Mouse (Mus musculus) neural tube, embryonic 11.5 days (tissue): ENCODE data around the gene Sfxn3. TPM values are rescaled to one million over a fixed set of nuclear protein-coding genes. Genes with fewer than 3 reads are reported as not detected.
A peak's percentile ranks its signal among the peaks of the same experiment; 100 is the strongest.
"Not testable (repeated sequence)": the region's sequence is repeated elsewhere in the genome, so short reads cannot be mapped to it uniquely, and the experiment has no call there.

ENCODE experiments used
- ATAC-seq: fragments of 200-750 bp; cut with Nextera tagmentation; 2 replicates; pipeline ENCODE4 v1.8.0; 2017; ENCODE audit warnings: moderate number of reproducible peaks, mild to moderate bottlenecking, moderate TSS enrichment, moderate library complexity; ENCODE audit not compliant: insufficient read depth, low FRiP score, low TSS enrichment
- DNase-seq: peaks from one replicate; pipeline ENCODE4 v3.0.0-alpha.2; 2015; ENCODE audit warnings: low spot score
- H3K27ac ChIP-seq: fragments of 300-500 bp; sonication (generic); 2 replicates; pipeline ENCODE4 v1.5.1; 2014; ENCODE audit warnings: low read depth, mild to moderate bottlenecking, low read length
- H3K27me3 ChIP-seq: fragments of 300-500 bp; sonication (generic); 2 replicates; pipeline ENCODE4 v1.6.1; 2014; ENCODE audit warnings: mild to moderate bottlenecking, low read length, mixed read lengths; ENCODE audit not compliant: control insufficient read depth, insufficient read depth
- H3K36me3 ChIP-seq: fragments of 300-500 bp; sonication (generic); 2 replicates; pipeline ENCODE4 v1.6.1; 2014; ENCODE audit warnings: mild to moderate bottlenecking, low read length, moderate library complexity, mixed read lengths; ENCODE audit not compliant: control insufficient read depth, insufficient read depth
- H3K4me1 ChIP-seq: fragments of 300-500 bp; sonication (generic); 2 replicates; pipeline ENCODE4 v1.6.1; 2014; ENCODE audit warnings: low read length, mixed read lengths; ENCODE audit not compliant: control insufficient read depth, insufficient read depth
- H3K4me2 ChIP-seq: fragments of 300-500 bp; sonication (generic); 2 replicates; pipeline ENCODE4 v1.6.1; 2014; ENCODE audit warnings: low read depth, mild to moderate bottlenecking, moderate library complexity
- H3K4me3 ChIP-seq: fragments of 300-500 bp; sonication (generic); 2 replicates; pipeline ENCODE4 v1.5.1; 2014; ENCODE audit warnings: low read depth, low read length
- H3K9ac ChIP-seq: fragments of 300-500 bp; sonication (generic); 2 replicates; pipeline ENCODE4 v1.6.1; 2014; ENCODE audit warnings: mild to moderate bottlenecking, low read length
- H3K9me3 ChIP-seq: fragments of 300-500 bp; sonication (generic); 2 replicates; pipeline ENCODE4 v1.6.1; 2016; ENCODE audit warnings: low read length; ENCODE audit not compliant: control insufficient read depth
- WGBS: fragments of 180-500 bp; shearing (Covaris S2); extraction: QIAGEN DNeasy Blood & Tissue Kit; methylation state at CpG from one replicate; pipeline ENCODE4 v1.1.7; 2014; 5-methylcytosine and 5-hydroxymethylcytosine counted together
- polyA plus RNA-seq: library from polyadenylated mRNA; unstranded; fragments of >200 nt; fragmentation: Nextera tagmentation; extraction: Ambion mirVana; gene quantifications from 2 replicates; pipeline ENCODE4 v1.2.1, GENCODE M21; 2014

Sfxn3 gene
- polyA plus RNA-seq, 1 experiment from 2014 or later = 23.3 TPM

DNA sequence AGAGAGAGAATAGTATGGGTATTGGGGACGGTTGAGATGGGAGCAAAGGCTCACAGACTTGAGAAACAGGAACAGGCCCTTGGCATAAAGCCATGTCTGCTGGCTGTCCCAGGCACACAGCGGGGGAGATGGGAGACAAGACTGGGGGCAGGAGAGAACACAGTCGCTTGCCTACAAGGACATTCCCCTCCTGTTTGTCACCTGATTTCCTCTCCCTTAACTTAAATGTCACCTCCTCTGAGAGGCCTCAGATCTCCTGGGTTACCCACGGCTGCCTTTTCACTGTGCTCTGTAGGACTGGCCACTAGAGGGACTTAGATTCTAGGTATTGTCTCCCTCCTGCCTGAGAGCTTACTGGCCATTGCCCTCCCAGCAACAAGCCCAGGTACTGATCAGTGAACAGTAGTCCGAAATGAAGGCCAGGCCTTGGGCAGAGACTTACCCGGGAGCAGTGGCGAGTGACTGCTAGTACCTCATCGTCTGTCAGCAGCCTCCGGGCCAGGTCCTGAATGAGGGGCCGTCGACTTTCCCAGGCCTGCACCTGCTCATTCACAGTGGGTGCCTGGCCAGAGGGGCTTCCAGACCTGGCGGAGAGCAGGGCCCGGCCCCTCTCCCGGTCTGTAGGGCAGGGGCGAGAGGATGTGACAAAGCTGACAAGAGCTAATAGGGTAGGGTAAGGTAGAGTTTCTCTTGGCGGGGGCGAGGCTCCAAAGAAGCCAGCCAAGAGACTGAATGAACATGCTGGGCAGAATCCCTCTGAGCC lies 14.6 kb upstream of the Sfxn3 start:
- Histone ChIP-seq H3K4me1 (peaks cover 3% of the 10 kb centered on the region), H3K27me3 (no peaks in the 10 kb centered on the region), H3K4me2 (no peak overlapping the region), H3K9me3 (no peaks in the 10 kb centered on the region), H3K4me3 (no peak overlapping the region), H3K9ac (no peak overlapping the region), H3K27ac (no peak overlapping the region), H3K36me3 (no peaks in the 10 kb centered on the region)
- ATAC-seq = no peak
- WGBS = 60% methylated on average over 17 of the region's 17 CpGs
- DNase-seq = no peak

DNA sequence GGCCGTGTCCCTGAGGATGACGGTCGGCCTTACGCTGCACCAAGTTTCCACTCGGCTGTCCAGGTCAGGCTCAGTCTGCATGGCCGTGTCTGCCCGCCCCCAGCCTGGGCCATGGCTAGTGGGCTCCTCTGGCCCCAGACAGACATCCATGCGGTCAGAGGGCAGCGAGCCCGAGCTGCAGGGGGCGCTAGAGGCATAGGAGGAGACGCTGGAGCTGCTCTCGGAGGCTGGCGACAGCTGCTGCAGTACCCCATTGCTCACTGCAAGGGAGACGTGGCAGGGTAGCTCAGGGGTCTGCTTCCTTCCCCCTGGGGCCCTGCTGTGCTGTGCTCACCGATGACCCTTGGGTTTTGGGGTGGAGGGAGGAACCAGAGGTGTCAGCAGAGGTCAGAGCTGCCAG lies 10.4 kb upstream of the Sfxn3 start:
- no peak for ATAC-seq
- Histone ChIP-seq H3K4me1 (no peaks in the 10 kb centered on the region), H3K4me2 (no peak overlapping the region), H3K9ac (no peak overlapping the region), H3K36me3 (no peaks in the 10 kb centered on the region), H3K27me3 (no peaks in the 10 kb centered on the region), H3K27ac (no peak overlapping the region), H3K4me3 (no peak overlapping the region), H3K9me3 (no peaks in the 10 kb centered on the region)
- 31% methylated on average over 16 of the region's 16 CpGs for WGBS
- peak; percentile 55 for DNase-seq

DNA sequence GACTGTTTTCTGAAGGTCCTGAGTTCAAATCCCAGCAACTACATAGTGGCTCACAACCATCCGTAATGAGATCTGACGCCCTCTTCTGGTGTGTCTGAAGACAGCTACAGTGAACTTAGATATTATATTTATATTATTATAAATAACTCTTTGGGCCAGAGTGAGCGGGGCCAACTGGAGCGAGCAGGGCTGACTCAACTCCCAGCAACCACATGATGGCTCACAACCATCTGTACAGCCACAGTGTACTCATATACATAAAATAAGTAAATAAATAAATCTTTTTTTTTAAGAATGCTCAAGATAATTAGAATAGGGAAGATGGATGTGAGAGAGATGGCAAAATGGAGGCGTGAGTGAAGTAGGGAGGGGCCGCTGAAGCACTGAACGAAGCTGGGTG lies 9.1 kb upstream of the Sfxn3 start:
- ATAC-seq, H3K36me3 ChIP-seq, H3K9me3 ChIP-seq, H3K27me3 ChIP-seq, H3K4me1 ChIP-seq, H3K4me2 ChIP-seq, H3K9ac ChIP-seq, H3K4me3 ChIP-seq, H3K27ac ChIP-seq, DNase-seq: not testable (repeated sequence)
- 97% methylated on average over 7 of the region's 7 CpGs for WGBS

DNA sequence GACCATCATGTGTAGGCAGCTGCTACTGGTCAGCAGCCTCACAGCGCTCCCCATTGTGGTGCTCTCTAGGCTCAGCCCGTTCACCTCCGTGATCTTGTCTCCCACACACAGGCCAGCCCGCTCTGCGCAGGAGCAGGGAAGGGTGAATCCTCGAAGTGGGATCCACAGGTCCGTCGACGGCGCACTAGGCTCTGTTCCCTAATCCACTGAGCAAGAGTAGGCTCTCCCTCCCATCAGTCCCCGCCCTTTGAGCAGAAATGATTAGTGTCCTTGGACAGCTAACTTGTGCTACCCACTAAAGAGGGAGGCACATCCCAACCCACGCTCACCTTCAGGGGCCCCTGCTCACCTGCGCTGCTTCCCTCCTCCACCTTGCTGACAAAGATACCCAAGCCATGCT lies 7.1 kb upstream of the Sfxn3 start:
- Histone ChIP-seq H3K9ac (no peak overlapping the region), H3K9me3 (no peaks in the 10 kb centered on the region), H3K36me3 (no peaks in the 10 kb centered on the region), H3K27me3 (0 out of 2 replicates have a peak, but pooled peaks cover 5% of the 10 kb centered on the region), H3K4me1 (no peaks in the 10 kb centered on the region), H3K4me2 (no peak overlapping the region), H3K4me3 (no peak overlapping the region), H3K27ac (no peak overlapping the region)
- 42% methylated on average over 13 of the region's 13 CpGs for whole genome bisulfite sequencing
- DNase-seq (no peak), ATAC-seq (no peak)

DNA sequence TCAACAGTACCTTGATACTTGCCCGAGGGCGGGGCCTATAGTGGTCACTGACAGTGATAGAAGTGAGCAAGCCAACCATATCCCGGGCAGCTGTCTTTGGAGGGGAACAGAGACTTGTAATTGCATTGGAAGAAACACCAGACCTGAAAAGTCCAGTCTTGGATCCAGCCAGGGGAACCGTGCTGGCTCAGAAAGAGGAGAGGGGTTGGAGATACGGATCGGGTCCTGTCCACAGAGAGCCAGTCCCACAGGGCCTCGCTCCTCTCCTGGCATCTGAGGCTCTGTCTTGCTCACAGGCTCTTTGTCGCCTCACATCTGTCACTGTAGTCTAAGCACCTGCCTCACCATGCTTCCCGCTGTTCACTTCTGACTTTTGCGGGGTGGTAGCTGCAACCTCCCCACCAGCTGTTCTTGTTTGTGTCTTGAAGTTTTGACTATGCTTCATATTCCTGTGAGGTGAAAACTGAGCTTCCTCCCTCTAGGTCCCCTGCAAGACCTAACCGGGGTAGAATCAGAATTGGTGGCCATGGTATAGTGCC lies 2.8 kb upstream of the Sfxn3 start:
- ATAC-seq (no peak), DNase-seq (no peak)
- H3K27me3 ChIP-seq = peaks cover 20% of the 10 kb centered on the region
- no peaks in the 10 kb centered on the region for H3K9me3 ChIP-seq
- H3K36me3 ChIP-seq = no peaks in the 10 kb centered on the region
- no peak overlapping the region for H3K9ac ChIP-seq
- no peak overlapping the region for H3K4me2 ChIP-seq
- WGBS = 69% methylated on average over 11 of the region's 11 CpGs
- peaks cover 5% of the 10 kb centered on the region for H3K4me1 ChIP-seq
- H3K27ac ChIP-seq = no peak overlapping the region
- no peak overlapping the region for H3K4me3 ChIP-seq

DNA sequence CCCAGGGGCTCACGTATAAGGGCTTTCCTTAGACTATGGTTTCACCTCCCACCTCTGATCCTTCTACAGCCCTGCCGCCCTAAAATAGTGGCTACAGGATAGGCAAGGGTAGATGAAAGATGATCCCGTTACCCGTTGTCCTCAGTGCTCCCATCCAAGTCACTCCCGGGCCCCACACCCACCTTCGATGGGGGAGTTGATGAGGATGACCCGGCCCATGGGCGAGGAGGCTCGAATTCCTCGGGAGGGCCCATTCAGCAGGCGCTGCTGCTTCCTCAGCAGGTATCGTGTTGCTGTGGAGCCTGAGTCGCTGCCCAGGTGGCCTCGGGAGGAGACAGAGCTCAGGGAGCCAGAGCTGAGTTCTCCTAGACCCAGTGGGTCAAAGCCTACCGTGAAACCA lies 2.1 kb upstream of the Sfxn3 start:
- WGBS = 46% methylated on average over 15 of the region's 15 CpGs
- peaks cover 5% of the 10 kb centered on the region for H3K4me1 ChIP-seq
- H3K27me3 ChIP-seq = peaks cover 20% of the 10 kb centered on the region
- no peaks in the 10 kb centered on the region for H3K36me3 ChIP-seq
- DNase-seq = no peak
- H3K9me3 ChIP-seq = no peaks in the 10 kb centered on the region
- no peak overlapping the region for H3K9ac ChIP-seq
- no peak overlapping the region for H3K4me3 ChIP-seq
- no peak overlapping the region for H3K4me2 ChIP-seq
- no peak overlapping the region for H3K27ac ChIP-seq
- ATAC-seq = no peak

DNA sequence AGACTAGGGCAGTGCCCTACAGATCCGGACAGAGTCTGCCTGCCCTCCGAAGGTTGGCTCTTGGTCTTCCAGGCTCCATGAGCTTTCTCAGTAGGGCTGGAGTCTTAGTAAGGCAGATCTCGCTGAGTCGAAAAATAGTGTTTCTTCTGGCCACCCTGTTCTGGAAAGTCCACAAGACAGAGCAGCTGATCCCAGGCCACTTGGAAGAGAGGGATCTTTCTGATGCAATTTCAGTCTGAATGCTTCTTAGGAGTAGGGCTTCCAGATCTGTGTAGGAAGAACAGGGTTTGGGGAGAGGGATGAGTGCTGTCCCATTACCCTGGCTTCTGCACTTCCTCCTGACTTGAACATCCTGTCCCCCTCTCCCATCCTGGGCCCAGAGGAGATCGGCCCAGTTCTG lies 1.7 kb upstream of the Sfxn3 start, which contains the start of gene Pdzd7:
Pdzd7 (minus strand) TSS at position 67 of the 400 bp plus-strand sequence.
- no peak within 1 kb of the TSS for H3K27ac ChIP-seq
- WGBS = 80% methylated on average over 5 of the region's 5 CpGs
- peaks cover 20% of the 10 kb centered on the region for H3K27me3 ChIP-seq
- H3K4me2 ChIP-seq = peak within 1 kb of the TSS; percentile 73
- peak within 1 kb of the TSS; percentile 41 for H3K4me3 ChIP-seq
- no peak within 1 kb of the TSS for H3K9ac ChIP-seq
- DNase-seq (no peak), ATAC-seq (no peak)
- H3K4me1 ChIP-seq = peaks cover 5% of the 10 kb centered on the region
- no peaks in the 10 kb centered on the region for H3K9me3 ChIP-seq
- H3K36me3 ChIP-seq = no peaks in the 10 kb centered on the region

DNA sequence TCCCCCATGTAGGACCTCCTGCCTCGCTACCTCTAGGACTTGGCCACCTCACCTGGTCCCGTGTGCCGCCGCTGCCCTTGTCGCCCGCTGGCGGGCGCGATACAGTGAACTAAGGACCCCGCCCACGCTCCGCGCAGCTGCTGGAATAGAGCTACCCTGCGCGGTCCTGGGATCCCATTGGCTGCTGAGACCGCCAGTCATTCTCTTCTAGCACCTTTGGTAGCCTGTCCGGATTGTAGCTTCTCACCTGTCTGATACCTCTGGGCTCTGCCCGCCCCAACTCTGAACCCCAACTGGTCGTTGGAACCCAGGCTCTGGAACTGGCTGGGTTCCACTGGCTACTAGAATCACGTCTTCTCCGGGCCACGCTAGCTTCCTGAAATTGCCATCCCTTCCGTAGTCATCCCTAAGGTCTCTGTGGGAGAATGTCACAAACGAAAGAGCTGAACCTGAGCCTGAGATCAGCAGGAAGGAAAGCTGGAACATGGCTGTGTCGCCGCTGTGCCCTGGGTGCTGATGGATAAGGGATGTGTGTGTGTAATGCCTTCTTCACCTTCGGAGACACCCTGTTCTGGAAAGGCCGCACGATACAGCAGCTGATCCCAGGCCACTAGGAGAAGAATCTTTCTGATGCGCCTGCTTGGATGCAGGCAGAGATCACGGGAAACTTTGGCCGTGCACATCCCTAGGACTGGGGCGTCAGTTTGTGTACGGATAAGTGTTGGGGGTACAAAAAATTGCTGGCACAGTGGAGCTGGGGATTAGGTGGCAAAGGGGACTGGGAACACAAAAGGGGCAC lies 581 bp upstream of the Sfxn3 start:
- 2% methylated on average over 34 of the region's 34 CpGs for WGBS
- Histone ChIP-seq H3K9me3 (no peaks in the 10 kb centered on the region), H3K4me2 (peak overlapping the region; percentile 73), H3K36me3 (no peaks in the 10 kb centered on the region), H3K9ac (peak overlapping the region; percentile 56), H3K4me3 (peak overlapping the region; percentile 41), H3K27ac (peak overlapping the region; percentile 42; the same call in 1 of the 2 replicates), H3K4me1 (peaks cover 5% of the 10 kb centered on the region), H3K27me3 (peaks cover 20% of the 10 kb centered on the region)
- ATAC-seq (peak; percentile 62; the same call in 1 of the 2 replicates), DNase-seq (peak; percentile 78)
